Mouse (Mus musculus): ENCODE measurements at regions not wholly inside any gene's neighbourhood (a gene's known extent, or its start where the extent isn't known, plus 50 kb on each side); places are given as distances from the start of the nearest gene placed in this dataset.

DNA sequence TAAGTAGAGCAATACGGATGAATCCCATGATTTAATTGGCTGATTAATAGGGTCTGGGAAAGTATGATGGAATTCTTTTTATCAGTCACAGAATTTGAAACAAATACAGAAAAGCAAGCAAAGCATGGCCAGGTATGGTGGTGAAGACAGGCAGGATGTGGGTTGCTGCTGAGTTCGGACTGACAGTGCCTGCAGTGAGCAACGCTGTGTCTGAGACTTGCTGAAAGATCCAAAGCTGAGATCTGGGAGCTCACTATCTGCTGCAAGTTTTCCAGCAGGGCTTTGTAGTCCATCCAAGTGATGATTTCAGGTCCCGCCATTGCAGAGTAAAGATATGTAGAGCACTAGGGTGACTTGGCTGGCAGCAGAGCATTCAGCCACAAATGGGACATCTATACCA lies 189.3 kb upstream of the Ahr start:
- no peak for DNase-seq (ENCODE audit: low spot score)

DNA sequence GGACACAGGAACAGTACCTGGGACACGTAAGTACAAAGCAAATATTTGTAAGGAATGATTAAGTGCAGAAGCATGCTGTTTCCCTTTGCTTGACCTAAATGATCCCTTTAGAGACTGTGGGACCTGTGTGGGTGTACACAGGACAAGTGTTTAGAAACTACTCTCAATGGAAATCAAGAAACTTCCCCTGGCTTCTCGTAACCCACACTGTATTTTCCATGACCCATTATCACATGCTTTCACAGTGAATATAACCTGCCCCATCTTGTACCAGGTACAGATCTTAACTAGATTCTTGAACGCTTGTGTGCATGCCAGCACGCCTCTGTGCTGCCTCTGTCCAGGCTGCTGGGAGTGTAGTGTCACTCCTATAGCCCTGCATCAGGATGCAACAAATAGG lies 177.8 kb upstream of the Ahr start:
- DNase-seq (ENCODE audit: low spot score), result no peak

DNA sequence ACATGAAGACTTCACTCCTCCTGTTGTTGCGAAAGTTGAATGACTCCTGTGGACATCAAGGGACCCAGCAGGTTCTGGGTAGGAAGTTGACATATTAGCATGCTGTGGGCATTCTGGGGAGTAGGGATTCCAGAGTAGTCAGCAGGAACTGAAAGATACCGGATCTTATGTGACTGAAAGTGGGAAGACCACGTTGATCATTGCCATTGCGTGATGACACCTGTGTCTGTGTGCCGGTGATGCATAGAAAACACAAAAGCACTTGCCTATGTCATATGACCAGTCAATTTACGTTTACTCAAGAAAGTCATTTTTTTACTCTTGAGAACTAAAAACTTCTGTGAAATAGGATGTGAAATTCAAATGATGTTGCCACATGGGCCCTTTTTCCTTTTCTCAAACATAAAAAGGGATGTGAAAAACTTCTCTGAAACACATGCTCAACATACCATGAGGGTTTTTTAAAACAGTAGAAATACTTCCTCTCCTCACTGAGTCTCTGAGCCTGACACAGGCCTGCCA lies 176.8 kb upstream of the Ahr start:
- no peak for DNase-seq (ENCODE audit: low spot score)

DNA sequence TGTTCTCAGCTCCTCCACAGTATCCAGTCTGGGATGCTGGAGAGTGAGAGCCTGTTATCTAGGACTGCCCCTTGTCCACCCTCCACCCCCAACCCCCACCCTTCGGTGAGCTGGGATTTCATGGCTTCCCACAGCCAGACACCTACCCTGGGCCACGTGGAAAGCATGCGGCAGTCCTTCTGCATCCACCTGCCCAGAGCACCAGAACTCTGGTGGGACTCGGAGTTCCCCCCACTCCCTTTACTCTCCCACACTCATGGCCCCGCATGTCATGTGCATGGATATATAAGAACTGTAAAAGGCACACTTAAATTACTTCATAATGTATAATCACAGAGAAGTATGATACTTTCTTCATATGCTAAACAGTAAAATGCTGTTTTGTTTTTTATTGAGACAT lies 175.5 kb upstream of the Ahr start:
- no peak for DNase-seq (ENCODE audit: low spot score)

DNA sequence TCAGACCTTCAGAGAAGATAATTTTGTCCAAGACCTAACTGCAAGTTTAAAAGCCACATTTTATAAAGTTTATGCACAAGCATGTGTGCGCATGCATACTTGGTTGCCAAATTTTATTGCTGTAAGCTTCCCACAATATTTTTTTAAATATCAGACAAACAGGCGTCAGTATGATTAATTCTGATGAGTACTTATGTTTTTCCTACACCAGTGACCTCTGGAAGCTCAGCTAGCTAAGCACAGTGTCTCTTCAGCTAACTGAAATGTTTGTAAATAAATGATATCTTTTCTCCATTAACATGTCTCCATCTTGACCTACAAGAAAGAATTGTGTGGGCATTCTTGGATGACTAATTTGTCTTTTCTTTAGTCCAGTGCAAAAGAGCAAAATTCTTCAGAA lies 168.6 kb upstream of the Ahr start:
- no peak for DNase-seq (ENCODE audit: low spot score)

DNA sequence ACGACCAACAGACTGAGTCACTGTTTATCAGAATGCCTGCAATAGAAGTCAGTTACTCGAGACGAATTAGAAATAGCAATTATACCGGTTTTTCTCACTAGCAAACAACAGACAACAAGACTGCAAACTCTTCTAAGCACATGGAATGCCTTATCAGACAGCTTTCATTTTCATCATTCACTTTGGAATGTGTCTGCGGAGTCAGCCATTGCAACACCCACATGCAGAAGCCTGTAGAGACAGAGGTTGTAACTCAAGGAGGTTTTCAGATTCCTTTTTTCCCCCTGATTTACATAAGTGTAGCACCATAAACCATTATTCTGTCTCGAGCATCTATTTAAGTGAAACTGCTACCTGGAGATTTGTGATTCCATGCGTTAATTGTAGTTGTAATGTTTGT lies 167.8 kb upstream of the Ahr start:
- DNase-seq (ENCODE audit: low spot score), result no peak

DNA sequence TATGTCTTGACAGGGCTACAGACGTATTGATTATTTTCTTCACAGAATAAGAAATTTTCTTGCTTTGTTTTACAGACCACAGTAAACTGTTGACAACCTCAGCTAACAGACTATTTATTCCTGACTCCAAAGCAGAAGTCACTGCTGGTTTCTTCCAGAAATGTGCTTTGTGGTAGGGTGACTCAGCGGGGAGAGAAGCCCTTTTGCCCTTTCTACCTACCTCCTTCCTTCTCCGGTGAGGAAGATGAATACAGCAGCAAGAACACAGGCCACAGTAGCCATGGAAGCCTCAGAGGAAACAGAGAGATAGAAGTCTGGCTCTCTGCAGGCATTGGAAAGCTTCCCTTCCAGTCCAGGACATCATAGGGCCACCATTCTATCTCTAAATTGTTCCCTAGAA lies 159.4 kb upstream of the Ahr start:
- DNase-seq (ENCODE audit: low spot score), result no peak

DNA sequence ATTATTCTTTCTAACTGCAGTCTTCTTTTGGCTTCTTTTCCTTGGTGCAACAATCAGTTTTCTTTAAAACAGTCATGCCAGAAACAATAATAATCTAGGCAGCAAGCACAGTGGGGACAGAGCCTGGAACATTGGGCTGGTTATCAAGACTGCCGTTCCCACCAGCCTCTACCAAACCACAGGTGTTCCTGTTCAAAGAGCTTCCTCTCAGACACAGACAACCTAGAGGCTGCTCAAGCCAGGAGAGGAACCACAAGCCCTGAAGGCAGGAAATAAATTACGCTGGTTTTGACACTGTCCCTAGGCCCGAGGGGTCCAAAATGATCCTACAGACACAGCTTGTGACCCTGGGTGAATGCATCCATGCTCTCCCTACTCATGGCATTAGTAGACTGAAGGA lies 156.1 kb upstream of the Ahr start:
- no peak for DNase-seq (ENCODE audit: low spot score)

DNA sequence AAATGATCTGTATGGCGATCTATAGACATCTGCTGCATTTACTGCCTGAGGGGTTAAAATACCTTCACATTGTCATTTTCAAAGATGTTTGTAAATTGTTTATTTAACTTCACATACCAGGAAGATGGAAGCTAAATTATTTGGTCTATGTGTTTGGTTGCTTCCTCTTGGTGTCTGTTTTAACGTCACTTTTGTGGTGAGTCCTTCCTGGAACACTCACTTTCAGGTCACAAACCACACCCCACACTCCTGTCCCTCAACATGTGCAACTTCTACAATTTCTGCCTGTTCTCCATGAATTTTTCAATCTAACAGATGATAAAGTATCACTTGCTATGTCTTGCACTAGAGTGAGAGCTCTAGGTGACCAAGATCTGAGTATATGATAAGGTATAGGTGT lies 151.4 kb upstream of the Ahr start:
- no peak for DNase-seq (ENCODE audit: low spot score)

DNA sequence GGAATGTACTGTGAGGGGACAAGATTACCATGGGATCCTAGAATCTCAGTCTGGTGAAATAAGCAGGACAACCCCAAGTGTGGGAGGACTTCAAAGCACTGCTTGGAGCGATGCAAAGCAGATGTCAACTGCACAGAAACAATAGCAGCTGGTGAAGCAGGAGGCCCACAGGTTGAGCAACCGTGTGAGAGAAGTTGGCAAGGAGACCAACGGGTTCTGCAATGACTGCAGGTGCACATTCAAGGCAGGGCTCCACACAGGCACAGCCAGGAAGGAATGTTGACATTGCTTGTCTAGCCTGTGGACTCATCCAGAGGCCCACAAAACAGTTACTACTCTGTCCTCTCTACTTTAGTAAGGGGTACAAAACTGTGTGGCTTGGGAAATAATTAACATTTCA lies 150.4 kb upstream of the Ahr start:
- no peak for DNase-seq (ENCODE audit: low spot score)

DNA sequence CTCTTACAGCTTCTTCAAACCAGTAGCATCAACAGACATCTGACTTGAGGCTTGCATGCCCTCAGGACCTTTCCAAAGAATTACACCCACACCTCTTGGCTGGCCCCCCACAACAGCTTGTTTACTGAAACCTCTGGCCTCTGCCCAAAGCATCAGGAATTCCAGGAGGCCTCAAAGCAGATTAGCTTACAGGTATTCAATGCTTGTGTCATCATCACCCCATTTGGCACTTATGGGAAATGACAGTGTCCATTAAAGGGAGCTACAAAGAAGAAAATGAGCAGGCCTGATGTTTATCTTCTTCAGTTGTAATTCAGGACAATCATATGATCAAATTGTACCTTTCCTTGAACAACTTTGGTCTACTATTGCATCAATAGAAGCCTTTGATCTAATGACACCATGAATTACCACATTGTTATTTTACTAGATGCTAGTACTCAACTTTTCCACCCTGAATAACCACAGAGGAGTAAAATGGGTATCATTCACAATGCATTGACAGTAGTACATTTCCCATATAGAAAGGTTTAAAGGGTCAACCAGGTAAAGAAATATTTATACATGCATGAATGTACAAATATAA lies 147.1 kb upstream of the Ahr start:
- DNase-seq (ENCODE audit: low spot score), result no peak

DNA sequence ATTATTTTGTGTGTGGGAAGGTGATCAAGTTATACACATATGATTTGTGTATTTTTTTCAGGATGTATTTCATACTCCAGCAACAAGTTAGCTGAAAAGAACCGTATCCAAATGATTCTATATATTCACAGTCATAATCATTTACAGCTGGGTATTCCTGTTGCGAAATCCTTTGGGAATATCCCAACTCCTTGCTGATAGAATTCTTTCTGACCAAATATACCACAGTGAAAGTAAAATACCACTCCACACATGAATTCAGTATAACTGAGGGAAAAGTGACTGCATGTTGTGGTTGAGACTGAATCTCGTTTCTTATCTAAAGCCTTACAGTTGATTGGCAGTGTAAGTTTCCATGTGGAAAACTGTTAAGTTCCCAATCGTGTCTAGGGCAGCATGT lies 145.1 kb upstream of the Ahr start:
- DNase-seq (ENCODE audit: low spot score), result no peak

DNA sequence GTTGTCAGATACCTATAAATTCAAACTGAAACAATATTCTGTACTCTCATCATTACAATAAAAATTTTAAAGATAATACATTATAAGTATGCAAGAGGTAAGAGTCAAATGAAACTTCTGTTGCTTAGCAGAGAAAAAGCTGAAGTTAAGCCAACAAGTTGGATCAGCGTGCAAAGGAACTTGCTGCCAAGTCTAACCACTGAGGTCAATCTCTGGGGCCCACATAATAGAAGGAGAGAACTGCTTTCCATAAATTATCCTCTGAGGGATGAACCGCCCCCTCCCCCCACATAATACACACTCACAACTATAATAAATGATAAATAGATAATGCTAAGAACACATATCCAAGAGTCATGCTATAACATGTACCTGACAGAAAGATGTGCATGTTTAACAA lies 144.2 kb upstream of the Ahr start:
- DNase-seq (ENCODE audit: low spot score), result no peak

DNA sequence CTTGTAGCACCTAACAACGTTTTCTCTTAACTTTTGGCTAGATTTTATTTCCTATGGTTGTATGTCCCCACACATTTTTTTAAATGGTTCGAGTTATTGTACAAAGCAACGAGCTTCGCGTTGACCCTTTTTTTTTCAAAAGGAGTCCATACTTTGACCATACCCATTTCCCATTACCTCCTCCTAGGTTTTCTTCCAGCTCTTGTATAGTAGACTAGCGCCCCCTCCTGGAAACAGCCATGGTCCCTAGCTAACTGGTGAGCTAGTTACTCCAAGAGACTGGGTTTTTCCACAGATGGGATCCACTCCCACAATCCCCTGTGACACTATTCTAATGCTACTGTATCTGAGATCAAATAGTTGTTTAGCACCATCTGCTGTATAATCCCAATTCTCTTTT lies 139.6 kb upstream of the Ahr start:
- peak; percentile 16 for DNase-seq (ENCODE audit: low spot score)

DNA sequence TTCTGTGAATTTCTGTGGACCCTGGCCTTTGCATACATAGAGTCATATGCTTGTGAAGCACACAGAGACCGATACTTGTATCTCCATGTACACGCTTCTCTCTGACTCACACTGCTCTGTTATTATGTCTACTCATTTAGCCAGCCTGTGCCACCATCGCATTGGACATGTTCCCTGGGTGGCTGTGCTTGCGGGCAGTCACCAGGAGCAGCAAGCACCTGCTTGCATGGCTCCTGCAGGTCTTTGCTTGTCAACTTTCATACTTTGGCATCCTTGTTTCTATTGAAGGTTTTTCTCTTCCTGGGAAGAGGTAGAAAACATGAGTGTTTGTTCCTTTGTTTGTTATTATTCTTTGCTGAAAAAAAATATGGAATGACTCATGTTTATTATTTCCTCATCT lies 136.1 kb upstream of the Ahr start:
- no peak for DNase-seq (ENCODE audit: low spot score)

DNA sequence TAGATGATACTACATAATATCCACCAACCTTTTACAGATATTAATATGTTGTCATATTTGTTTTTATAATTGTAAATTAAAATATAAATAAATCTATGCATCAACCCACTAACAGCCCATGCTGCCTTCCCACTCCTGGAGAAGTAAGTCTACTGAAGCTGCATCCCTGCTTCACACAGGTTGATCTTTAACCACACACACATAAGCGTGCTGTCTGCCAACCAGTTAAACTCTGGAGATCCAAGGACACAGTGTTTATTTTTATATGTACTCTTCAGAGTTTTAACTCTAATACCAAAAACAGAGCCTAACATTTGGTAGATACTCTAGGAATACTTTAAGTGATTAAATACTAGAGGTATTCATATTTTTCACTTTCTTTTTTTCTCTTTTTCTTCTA lies 133.9 kb upstream of the Ahr start:
- no peak for DNase-seq (ENCODE audit: low spot score)

DNA sequence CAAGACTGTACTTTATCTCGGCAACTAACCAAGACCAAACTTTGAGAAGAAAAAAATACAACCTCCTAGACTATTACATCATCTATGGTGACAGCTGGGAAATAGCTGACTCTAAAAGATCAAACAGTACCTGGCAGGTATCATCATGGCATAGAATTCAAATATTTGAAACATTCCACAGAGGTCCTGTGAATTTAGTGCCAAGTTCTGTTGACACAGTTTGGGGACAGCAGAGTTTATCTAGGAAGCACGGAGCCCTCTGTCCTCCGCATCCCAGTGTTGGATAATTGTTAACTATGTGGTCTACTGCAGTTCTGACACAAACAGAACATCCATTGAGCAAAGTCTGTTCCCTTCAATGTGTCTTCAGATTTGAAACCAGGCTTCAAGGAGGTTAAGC lies 132.9 kb upstream of the Ahr start:
- no peak for DNase-seq (ENCODE audit: low spot score)

DNA sequence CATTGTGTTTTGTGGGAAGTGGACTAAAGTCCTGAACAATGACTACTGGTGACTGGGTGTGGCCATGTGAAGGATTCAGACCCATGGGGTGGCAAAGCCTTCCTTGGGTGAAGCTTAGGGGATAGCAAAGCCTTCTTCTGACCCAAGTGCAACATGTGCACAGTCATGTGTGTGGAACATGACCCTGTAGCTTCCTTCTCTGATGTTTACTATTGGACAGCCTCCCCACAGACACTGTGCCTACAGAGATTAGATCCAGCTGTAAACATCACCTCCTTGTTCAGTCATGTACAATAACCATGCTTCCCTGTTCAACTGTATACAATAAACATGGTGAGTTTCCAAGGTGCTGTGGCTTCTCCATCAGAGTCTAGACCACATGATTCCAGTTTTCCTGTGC lies 132.4 kb upstream of the Ahr start:
- DNase-seq (ENCODE audit: low spot score), result no peak

DNA sequence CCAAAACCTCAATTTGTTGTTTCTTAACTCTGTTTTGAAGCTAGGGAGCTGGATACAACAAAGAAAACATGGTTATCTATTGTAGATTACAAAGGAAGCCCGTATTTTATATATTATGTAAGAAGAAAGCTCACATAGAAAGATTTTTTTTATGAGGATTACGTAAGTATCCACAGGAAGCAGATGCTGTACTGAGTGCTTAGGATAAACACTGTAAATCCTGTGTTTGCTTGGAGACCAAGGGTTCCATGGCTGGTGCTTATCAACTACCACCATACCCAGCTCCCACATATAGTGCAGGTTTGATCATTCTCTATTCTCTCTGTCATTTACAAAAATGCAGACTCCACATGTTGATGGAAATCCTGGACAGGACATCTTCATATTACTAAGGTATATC lies 131.2 kb upstream of the Ahr start:
- DNase-seq (ENCODE audit: low spot score), result no peak

DNA sequence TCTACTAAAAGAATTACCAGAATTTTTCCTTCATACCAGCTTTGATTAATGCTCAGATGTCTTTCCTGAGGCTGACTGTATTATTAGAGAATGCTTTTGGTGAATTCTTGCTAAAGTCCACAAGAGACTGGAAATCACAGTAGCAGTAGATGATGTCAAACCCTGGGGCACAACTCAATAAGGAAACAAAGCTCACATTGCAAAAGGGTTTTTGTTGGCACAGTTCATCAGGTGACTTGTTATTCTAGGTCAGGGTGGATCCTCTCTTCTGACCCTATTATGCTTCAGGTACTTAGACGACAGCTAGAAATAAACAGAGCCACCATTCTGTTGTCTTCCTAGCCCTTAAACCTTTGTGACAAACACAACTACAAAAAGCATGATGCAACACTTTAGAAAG lies 128.2 kb upstream of the Ahr start:
- no peak for DNase-seq (ENCODE audit: low spot score)

DNA sequence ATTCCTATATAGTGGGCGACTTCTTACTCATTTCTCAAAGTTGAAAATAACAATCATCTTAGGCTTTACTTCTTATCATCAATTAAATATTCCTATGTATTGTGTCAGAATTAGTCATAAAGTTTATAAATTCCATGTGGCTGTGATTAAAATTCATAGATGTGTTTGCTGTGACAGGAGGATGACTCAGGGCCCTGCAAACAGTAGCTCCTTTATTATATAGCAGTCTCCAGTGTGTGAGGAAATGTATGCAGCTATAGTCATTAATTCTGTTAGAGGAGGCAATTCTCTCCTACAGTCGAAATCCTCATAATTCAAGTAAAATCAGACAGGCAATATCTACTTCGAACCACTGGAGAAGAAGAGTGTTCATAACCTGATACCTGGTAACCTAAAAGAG lies 121.7 kb upstream of the Ahr start:
- DNase-seq (ENCODE audit: low spot score), result no peak

DNA sequence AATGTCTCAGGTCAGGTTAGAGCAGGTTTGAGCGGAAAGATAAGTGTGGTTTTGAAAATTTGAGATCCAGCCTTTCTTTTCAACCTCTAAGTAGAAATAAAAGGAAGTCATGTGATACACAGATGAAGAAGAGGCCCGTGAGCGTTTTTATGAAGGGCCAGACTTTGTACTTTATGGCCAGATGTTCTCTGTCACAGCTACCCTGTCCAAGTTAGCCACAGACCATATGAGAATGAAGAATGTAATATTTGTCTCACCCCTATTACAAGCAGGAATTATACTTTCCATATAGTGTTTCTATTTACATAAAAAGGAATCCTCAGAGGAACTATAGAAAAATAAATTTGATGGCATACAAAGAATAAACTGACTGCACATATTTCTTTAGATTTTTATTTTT lies 114.9 kb upstream of the Ahr start:
- no peak for DNase-seq (ENCODE audit: low spot score)

DNA sequence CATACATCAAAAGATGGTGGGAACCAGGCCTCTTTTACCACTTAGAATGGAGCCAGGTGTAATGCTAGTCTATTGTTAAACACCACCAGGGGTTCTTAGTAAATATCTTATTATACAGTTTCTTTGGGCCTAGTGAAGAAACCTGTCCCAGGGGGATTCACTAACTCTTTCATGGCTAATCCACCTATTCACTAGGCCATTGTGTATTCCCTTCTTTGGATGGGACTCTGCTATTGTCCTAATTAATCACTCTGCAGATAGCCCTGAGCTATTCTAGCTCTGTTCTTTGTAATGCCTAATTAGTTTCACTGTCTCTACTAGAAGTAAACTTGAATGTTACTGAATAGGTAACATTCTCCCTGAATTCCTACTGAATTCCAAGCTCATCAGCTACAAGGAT lies 107.6 kb upstream of the Ahr start:
- DNase-seq (ENCODE audit: low spot score), result no peak

DNA sequence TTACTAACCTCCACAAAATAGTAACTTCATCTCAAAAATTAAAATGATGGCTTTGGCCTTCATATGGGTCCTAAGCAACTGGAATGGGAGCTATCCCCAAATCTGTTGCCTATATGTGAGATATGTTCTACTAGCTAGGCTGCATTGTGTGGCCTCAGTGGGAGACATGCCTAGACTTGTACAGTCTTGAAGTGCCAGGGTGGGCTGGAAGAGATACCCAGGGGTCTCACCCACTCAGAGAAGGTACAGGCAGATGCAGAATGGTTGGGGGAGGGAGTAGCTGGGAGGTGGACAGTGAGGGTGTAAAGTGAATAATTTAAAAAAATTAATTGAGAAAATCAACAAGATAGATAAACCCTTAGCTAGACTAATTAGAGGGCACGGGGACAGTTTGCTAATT lies 106.9 kb upstream of the Ahr start:
- no peak for DNase-seq (ENCODE audit: low spot score)
